Mouse (Mus musculus) splenic B cell, adult 2 months (primary cell): Measurements from ENCODE around the gene Jade2.

Source experiments
- DNase-seq: peaks from one replicate; pipeline ENCODE4 v3.0.0-alpha.2; 2011; ENCODE audit warnings: low read depth, low spot score
- H3K27me3 ChIP-seq: 2 replicates; pipeline ENCODE4 v1.6.1; 2012; ENCODE audit warnings: mild to moderate bottlenecking, low read length, moderate library complexity, mixed read lengths; ENCODE audit not compliant: control insufficient read depth, poor library complexity, insufficient read depth, severe bottlenecking
- H3K36me3 ChIP-seq: 2 replicates; pipeline ENCODE4 v1.6.1; 2012; ENCODE audit warnings: mild to moderate bottlenecking, low read length, moderate library complexity, mixed read lengths; ENCODE audit not compliant: control insufficient read depth, poor library complexity, insufficient read depth, severe bottlenecking

The Jade2 gene

GRCm38 (mm10) chr11:51834067-51834411, 23.4 kb downstream of the Jade2 start:
- no peak for DNase-seq
- Histone ChIP-seq H3K36me3 (peaks cover 8% of the 10 kb centered on the region), H3K27me3 (no peaks in the 10 kb centered on the region)

GRCm38 (mm10) chr11:51833393-51834066, 23.9 kb downstream of the Jade2 start:
- peaks cover 10% of the 10 kb centered on the region; the same call in 1 of the 2 replicates for H3K36me3 ChIP-seq
- no peaks in the 10 kb centered on the region for H3K27me3 ChIP-seq
- peak; percentile 23 for DNase-seq

GRCm38 (mm10) chr11:51832992-51833391, 24.5 kb downstream of the Jade2 start:
- no peak for DNase-seq
- peaks cover 10% of the 10 kb centered on the region; the same call in 1 of the 2 replicates for H3K36me3 ChIP-seq
- no peaks in the 10 kb centered on the region for H3K27me3 ChIP-seq

GRCm38 (mm10) chr11:51831962-51832909, 25.2 kb downstream of the Jade2 start:
- Histone ChIP-seq H3K27me3 (no peaks in the 10 kb centered on the region), H3K36me3 (peaks cover 10% of the 10 kb centered on the region; the same call in 1 of the 2 replicates)
- no peak for DNase-seq

GRCm38 (mm10) chr11:51824867-51825424, 32.5 kb downstream of the Jade2 start:
- Histone ChIP-seq H3K36me3 (peaks cover 9% of the 10 kb centered on the region), H3K27me3 (no peaks in the 10 kb centered on the region)
- no peak for DNase-seq

- DNase-seq, result no peak
- Histone ChIP-seq H3K36me3 (peaks cover 9% of the 10 kb centered on the region), H3K27me3 (no peaks in the 10 kb centered on the region)
These were observed 33.3 kb downstream of the Jade2 start for GRCm38 (mm10) chr11:51823963-51824753.

GRCm38 (mm10) chr11:51823271-51823670, 34.2 kb downstream of the Jade2 start:
- H3K27me3 ChIP-seq, result no peaks in the 10 kb centered on the region
- no peak for DNase-seq
- H3K36me3 ChIP-seq, result peaks cover 7% of the 10 kb centered on the region

GRCm38 (mm10) chr11:51822736-51823135, 34.7 kb downstream of the Jade2 start:
- H3K27me3 ChIP-seq, result no peaks in the 10 kb centered on the region
- H3K36me3 ChIP-seq, result peaks cover 7% of the 10 kb centered on the region
- no peak for DNase-seq

- Histone ChIP-seq H3K36me3 (peaks cover 13% of the 10 kb centered on the region), H3K27me3 (no peaks in the 10 kb centered on the region)
- DNase-seq, result peak; percentile 80
These were observed 36.6 kb downstream of the Jade2 start for GRCm38 (mm10) chr11:51820861-51821260.

GRCm38 (mm10) chr11:51819964-51820363, 37.5 kb downstream of the Jade2 start:
- peak; percentile 82 for DNase-seq
- H3K36me3 ChIP-seq, result peaks cover 13% of the 10 kb centered on the region
- H3K27me3 ChIP-seq, result no peaks in the 10 kb centered on the region

GRCm38 (mm10) chr11:51818837-51819236, 38.6 kb downstream of the Jade2 start:
- peaks cover 13% of the 10 kb centered on the region for H3K36me3 ChIP-seq
- no peaks in the 10 kb centered on the region for H3K27me3 ChIP-seq
- no peak for DNase-seq

GRCm38 (mm10) chr11:51817756-51818155, 39.7 kb downstream of the Jade2 start:
- peaks cover 12% of the 10 kb centered on the region for H3K36me3 ChIP-seq
- DNase-seq, result peak; percentile 95
- no peaks in the 10 kb centered on the region for H3K27me3 ChIP-seq

GRCm38 (mm10) chr11:51812022-51812546, 45.4 kb downstream of the Jade2 start:
- no peak for DNase-seq
- H3K27me3 ChIP-seq, result no peaks in the 10 kb centered on the region
- peaks cover 10% of the 10 kb centered on the region for H3K36me3 ChIP-seq

GRCm38 (mm10) chr11:51811230-51811629, 46.2 kb downstream of the Jade2 start:
- DNase-seq, result peak; percentile 43
- Histone ChIP-seq H3K27me3 (no peaks in the 10 kb centered on the region), H3K36me3 (peaks cover 4% of the 10 kb centered on the region; the same call in 1 of the 2 replicates)
